Mouse (Mus musculus): ENCODE measurements at regions not wholly inside any gene's neighbourhood (a gene's known extent, or its start where the extent isn't known, plus 50 kb on each side); places are given as distances from the start of the nearest gene placed in this dataset.

- Histone ChIP-seq H3K4me3 (no peak overlapping the region), H3K27ac (peak overlapping the region; percentile 81)
- TF ChIP-seq CTCF (IDR thresholded peaks at IDR 0.05): no peak
- intact Hi-C loops (cut with DNase I): loop anchor here (5.0 to 10.0 kb wide), 2 partner anchors 113 to 209 kb away; no protein-coding TSS in a partner anchor
- peak; percentile 76 for DNase-seq
Observed at GRCm38 (mm10) chr16:76438093-76438883, 64.7 kb upstream of the Nrip1 start.

GRCm38 (mm10) chr16:76436290-76436689 lies 62.7 kb upstream of the Nrip1 start:
- no peak overlapping the region for H3K27ac ChIP-seq
- H3K4me3 ChIP-seq: no peak overlapping the region
- TF ChIP-seq CTCF (IDR thresholded peaks at IDR 0.05): no peak
- intact Hi-C loops (cut with DNase I): loop anchor here (5.0 to 10.0 kb wide), 2 partner anchors 111 to 211 kb away; no protein-coding TSS in a partner anchor
- DNase-seq: no peak

- peak; percentile 88 for DNase-seq
- Histone ChIP-seq H3K27ac (peak overlapping the region; percentile 91), H3K4me3 (peak overlapping the region; percentile 65)
- intact Hi-C loops (cut with DNase I): loop anchor here (2.0 to 10.0 kb wide), 2 partner anchors 24 to 108 kb away; no protein-coding TSS in a partner anchor
- no peak for TF ChIP-seq CTCF (IDR thresholded peaks at IDR 0.05)
Observed at GRCm38 (mm10) chr16:76433076-76433825, 59.6 kb upstream of the Nrip1 start.

GRCm38 (mm10) chr16:76432304-76432703 lies 58.7 kb upstream of the Nrip1 start:
- TF ChIP-seq CTCF (IDR thresholded peaks at IDR 0.05): no peak
- intact Hi-C loops (cut with DNase I): loop anchor here (1.0 to 10.0 kb wide), 3 partner anchors 24 to 108 kb away; no protein-coding TSS in a partner anchor
- peak; percentile 93 for DNase-seq
- Histone ChIP-seq H3K4me3 (peak overlapping the region; percentile 65), H3K27ac (peak overlapping the region; percentile 91)

- intact Hi-C loops (cut with DNase I): no loop called here
- TF ChIP-seq CTCF (IDR thresholded peaks at IDR 0.05): no peak
- H3K27ac ChIP-seq: no peak overlapping the region
- no peak overlapping the region for H3K4me3 ChIP-seq
- DNase-seq: no peak
Observed at GRCm38 (mm10) chr16:76429156-76429555, 55.5 kb upstream of the Nrip1 start.

- no peak overlapping the region for H3K27ac ChIP-seq
- H3K4me3 ChIP-seq: no peak overlapping the region
- TF ChIP-seq CTCF (IDR thresholded peaks at IDR 0.05): no peak
- no peak for DNase-seq
- intact Hi-C loops (cut with DNase I): no loop called here
Observed at GRCm38 (mm10) chr16:76423964-76424363, 50.3 kb upstream of the Nrip1 start.

Data from gastrocnemius, adult 2 months (tissue).